ENCODE assay signal across 8 mouse cellular contexts in the genomic region with DNA sequence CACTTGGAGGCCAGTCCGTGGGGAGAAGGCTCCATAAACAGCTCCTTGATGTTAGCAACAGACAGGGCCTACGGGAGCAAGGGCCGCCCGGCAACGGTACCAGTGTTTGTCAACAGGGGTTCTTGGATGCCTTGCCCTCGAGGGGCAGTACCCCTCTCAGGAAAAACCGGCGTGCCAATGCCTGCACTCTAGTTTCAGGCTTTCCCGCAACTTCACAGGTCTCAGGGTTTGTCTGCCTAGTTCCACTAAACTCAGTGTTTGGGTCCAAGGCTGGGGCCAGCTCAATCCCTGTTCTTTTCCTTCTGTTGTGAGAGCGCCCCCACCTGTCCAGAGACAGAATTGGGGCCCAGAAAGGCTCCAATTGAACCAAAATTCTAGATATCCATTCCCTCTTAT. TPM values are rescaled to one million over a fixed set of nuclear protein-coding genes. Genes with fewer than 3 reads are reported as not detected.
DNase-seq lines count a peak whose midpoint lies in the region; ATAC-seq lines count a peak whose summit lies in the region.

No protein-coding gene starts in this region.

- H3K27ac ChIP-seq in forebrain, embryonic 12.5 days = peak overlapping the region; percentile 79
- peak overlapping the region; percentile 88 for H3K27ac ChIP-seq in lung, embryonic 15.5 days

- H3K36me3 ChIP-seq in forebrain, embryonic 12.5 days (replicated peaks) = peaks cover 63% of the 10 kb centered on the region
- H3K36me3 ChIP-seq in lung, embryonic 15.5 days = peaks cover 58% of the 10 kb centered on the region

- H3K9me3 ChIP-seq in forebrain, embryonic 12.5 days = no peaks in the 10 kb centered on the region
- no peaks in the 10 kb centered on the region for H3K9me3 ChIP-seq in lung, embryonic 15.5 days

- peak overlapping the region; percentile 49 for H3K9ac ChIP-seq in forebrain, embryonic 12.5 days
- peak overlapping the region; percentile 59 for H3K9ac ChIP-seq in lung, embryonic 15.5 days

- peak; percentile 73 for DNase-seq in MEL-GATA-1-ER (ENCODE audit: extremely low read depth, low read depth)
- DNase-seq in heart, postnatal 4 days = peak; percentile 89
- peak; percentile 67 to 87 for DNase-seq in layer of hippocampus, adult 18-20 months (ENCODE audit: low spot score in 2 of 2)
- peak; percentile 80 for DNase-seq in ovary, postnatal 36 days (ENCODE audit: low spot score)
- peak; percentile 85 for DNase-seq in thymus, postnatal 14 days

- peak overlapping the region; percentile 90 for H3K4me2 ChIP-seq in forebrain, embryonic 12.5 days
- peak overlapping the region; percentile 86 for H3K4me2 ChIP-seq in lung, embryonic 15.5 days

- WGBS in forebrain, embryonic 12.5 days = 0% methylated on average over 10 of the region's 10 CpGs
- WGBS in lung, embryonic 15.5 days = 0% methylated on average over 10 of the region's 10 CpGs

- peaks cover 36% of the 10 kb centered on the region for H3K4me1 ChIP-seq in forebrain, embryonic 12.5 days
- peaks cover 22% of the 10 kb centered on the region for H3K4me1 ChIP-seq in lung, embryonic 15.5 days

- peak; percentile 28 for ATAC-seq in cerebellum, adult (ENCODE audit: insufficient number of reproducible peaks, low FRiP score, low TSS enrichment)
- peak; percentile 40 for ATAC-seq in forebrain, embryonic 12.5 days (ENCODE audit: low FRiP score)
- ATAC-seq in lung, embryonic 15.5 days (ENCODE audit: borderline replicate concordance, extremely low read depth, low FRiP score, low TSS enrichment) = peak; percentile 55

- H3K27me3 ChIP-seq in forebrain, embryonic 12.5 days = no peaks in the 10 kb centered on the region
- H3K27me3 ChIP-seq in lung, embryonic 15.5 days = no peaks in the 10 kb centered on the region

- peak overlapping the region; percentile 64 for H3K4me3 ChIP-seq in forebrain, embryonic 12.5 days (replicated peaks)
- H3K4me3 ChIP-seq in lung, embryonic 15.5 days = peak overlapping the region; percentile 80

RNA-seq across cellular contexts. Expression of gene Ppox, which starts 0.5 kb away (rescaled TPM):
- 58.7 and 68.0 TPM in 2 replicates for polyA plus RNA-seq in forebrain, embryonic 12.5 days (2016; fragmentation: Nextera tagmentation; extraction: Ambion mirVana)
- total RNA-seq in heart, postnatal 4 days (2021) = 10 to 100 TPM; 22.3 to 23.4 TPM
- total RNA-seq in layer of hippocampus, adult 18-20 months (2021) = 10 to 100 TPM; 23.2 to 25.3 TPM
- 49.3 and 50.6 TPM in 2 replicates for polyA plus RNA-seq in lung, embryonic 15.5 days (2015; fragmentation: Nextera tagmentation; extraction: Ambion mirVana)

RNA-seq across cellular contexts. Expression of gene Usp21, which starts 6.3 kb away (rescaled TPM):
- 119 and 125 TPM in 2 replicates for polyA plus RNA-seq in forebrain, embryonic 12.5 days (2016; fragmentation: Nextera tagmentation; extraction: Ambion mirVana)
- 10 to 100 TPM; 23.2 to 23.7 TPM for total RNA-seq in heart, postnatal 4 days (2021)
- 10 to 100 TPM; 60.9 to 61.3 TPM for total RNA-seq in layer of hippocampus, adult 18-20 months (2021)
- 84.4 and 89.7 TPM in 2 replicates for polyA plus RNA-seq in lung, embryonic 15.5 days (2015; fragmentation: Nextera tagmentation; extraction: Ambion mirVana)

RNA-seq across cellular contexts. Expression of gene B4galt3, which starts 11.4 kb away (rescaled TPM):
- polyA plus RNA-seq in forebrain, embryonic 12.5 days (2016; fragmentation: Nextera tagmentation; extraction: Ambion mirVana) = 78.1 and 78.6 TPM in 2 replicates
- total RNA-seq in heart, postnatal 4 days (2021) = 10 to 100 TPM; 26.7 to 29.9 TPM
- 10 to 100 TPM; 71.0 to 71.4 TPM for total RNA-seq in layer of hippocampus, adult 18-20 months (2021)
- polyA plus RNA-seq in lung, embryonic 15.5 days (2015; fragmentation: Nextera tagmentation; extraction: Ambion mirVana) = 81.2 and 87.2 TPM in 2 replicates

RNA-seq across cellular contexts. Expression of gene Ufc1, which starts 13.3 kb away (rescaled TPM):
- 94.8 and 98.4 TPM in 2 replicates for polyA plus RNA-seq in forebrain, embryonic 12.5 days (2016; fragmentation: Nextera tagmentation; extraction: Ambion mirVana)
- total RNA-seq in heart, postnatal 4 days (2021) = 100 to 1,000 TPM; 102 to 108 TPM
- 100 to 1,000 TPM in 1 of 2 experiments, 10 to 100 TPM in 1; 99.7 to 108 TPM for total RNA-seq in layer of hippocampus, adult 18-20 months (2021)
- 105 and 109 TPM in 2 replicates for polyA plus RNA-seq in lung, embryonic 15.5 days (2015; fragmentation: Nextera tagmentation; extraction: Ambion mirVana)

RNA-seq across cellular contexts. Expression of gene Ndufs2, which starts 30.3 kb away (rescaled TPM):
- polyA plus RNA-seq in forebrain, embryonic 12.5 days (2016; fragmentation: Nextera tagmentation; extraction: Ambion mirVana) = 209 and 213 TPM in 2 replicates
- 100 to 1,000 TPM; 862 to 916 TPM for total RNA-seq in heart, postnatal 4 days (2021)
- 100 to 1,000 TPM; 270 to 277 TPM for total RNA-seq in layer of hippocampus, adult 18-20 months (2021)
- polyA plus RNA-seq in lung, embryonic 15.5 days (2015; fragmentation: Nextera tagmentation; extraction: Ambion mirVana) = 241 and 266 TPM in 2 replicates

Comparison
In these comparisons a context has a peak if more than half of its experiments do, and no peak if none do; other contexts are left out.
1. Peak in every context shown above with its lines: DNase-seq, ATAC-seq, H3K4me3 ChIP-seq and H3K27ac ChIP-seq.